Mouse (Mus musculus) stomach, postnatal 0 days (tissue): ENCODE results near the gene Fth1.

ENCODE experiments used
- CTCF ChIP-seq: IDR thresholded peaks from 2 replicates; pipeline ENCODE4 v1.5.1; 2016; ENCODE audit warnings: antibody characterized with exemption, low read depth, mild to moderate bottlenecking, moderate library complexity
- EP300 ChIP-seq: optimal IDR thresholded peaks from 2 replicates; pipeline ENCODE3; 2016; ENCODE audit warnings: antibody characterized with exemption

DNA sequence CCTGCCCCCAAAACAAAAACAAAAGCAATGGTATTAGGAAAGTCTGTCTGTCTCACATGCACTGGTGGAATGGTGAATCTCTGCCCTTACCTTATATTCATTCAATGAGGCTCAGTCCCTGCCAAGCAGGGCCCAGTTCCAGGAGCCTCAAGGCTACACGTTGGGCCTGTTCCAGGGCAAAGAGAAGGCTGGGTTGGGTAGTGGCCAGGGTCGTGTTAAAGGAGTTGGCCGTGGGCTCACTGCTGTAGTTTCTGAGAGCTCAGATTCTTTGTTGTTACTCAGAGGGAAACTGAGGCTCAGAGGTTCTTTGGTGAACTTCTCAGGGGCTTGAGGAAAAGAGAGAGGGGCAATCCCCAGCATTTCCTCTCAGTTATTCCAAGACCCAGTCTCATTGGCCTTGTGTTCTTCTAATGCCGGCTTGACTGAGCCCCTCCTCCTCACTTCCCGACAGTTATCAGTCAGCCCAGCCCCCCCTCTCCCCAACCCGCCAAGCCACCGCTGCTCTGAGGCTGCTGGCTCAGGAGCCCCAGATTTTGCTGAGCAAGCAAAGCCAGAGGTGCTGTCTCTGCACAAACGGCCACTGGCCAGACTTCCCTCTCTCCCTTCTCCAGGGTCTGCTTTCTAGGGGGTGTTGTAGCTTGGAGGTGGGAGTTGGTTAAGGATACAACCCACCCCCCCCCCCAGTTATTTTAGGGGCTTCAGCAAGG is 44.9 kb downstream of the Fth1 start:
- TF ChIP-seq CTCF (no peak), EP300 (no peak)
